Mouse (Mus musculus): Measurements from ENCODE around the gene Gga3.

Gene Gga3

DNA sequence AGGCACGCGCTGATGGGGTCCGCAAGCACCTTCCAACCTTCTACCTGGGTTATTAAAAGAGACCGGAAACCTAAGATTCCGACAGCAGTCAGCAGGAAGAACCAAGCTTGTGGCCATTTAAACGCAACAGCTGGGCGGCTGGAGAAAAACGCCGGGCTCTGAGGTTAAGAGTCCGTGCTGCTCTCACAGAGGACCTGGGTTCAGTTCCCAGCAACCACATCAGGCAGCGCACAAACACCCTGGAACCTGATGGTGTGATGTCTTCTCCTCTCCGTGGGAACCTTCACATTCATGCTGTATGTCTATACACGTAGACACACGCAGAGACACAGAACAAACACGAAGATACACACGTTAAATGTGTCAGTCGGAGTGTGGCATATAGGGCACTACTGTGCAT lies 48.1 kb downstream of the Gga3 start:
- DNase-seq = no peak

DNA sequence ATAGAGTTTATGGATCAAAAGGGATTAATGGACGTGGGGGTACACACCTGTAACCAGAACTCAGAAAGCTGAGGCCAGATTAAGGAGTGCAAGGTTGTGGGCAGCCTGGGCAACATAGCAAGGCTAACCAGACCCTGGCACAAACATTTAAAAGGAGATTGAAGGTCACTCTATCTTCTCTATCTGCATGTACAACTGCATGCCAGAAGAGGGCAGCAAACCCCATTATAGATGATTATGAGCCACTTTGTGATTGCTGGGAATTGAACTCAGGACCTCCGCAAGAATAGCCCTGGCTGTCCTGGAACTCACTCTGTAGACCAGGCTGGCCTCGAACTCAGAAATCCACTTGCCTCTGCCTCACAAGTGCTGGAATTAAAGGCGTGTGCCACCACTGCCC lies 51.1 kb downstream of the Gga3 start:
- no peak for DNase-seq

- DNase-seq = no peak
Observed at GRCm38 (mm10) chr11:115543571-115543970, 60.3 kb downstream of the Gga3 start.

GRCm38 (mm10) chr11:115538045-115538444 lies 65.8 kb downstream of the Gga3 start:
- no peak for DNase-seq

DNA sequence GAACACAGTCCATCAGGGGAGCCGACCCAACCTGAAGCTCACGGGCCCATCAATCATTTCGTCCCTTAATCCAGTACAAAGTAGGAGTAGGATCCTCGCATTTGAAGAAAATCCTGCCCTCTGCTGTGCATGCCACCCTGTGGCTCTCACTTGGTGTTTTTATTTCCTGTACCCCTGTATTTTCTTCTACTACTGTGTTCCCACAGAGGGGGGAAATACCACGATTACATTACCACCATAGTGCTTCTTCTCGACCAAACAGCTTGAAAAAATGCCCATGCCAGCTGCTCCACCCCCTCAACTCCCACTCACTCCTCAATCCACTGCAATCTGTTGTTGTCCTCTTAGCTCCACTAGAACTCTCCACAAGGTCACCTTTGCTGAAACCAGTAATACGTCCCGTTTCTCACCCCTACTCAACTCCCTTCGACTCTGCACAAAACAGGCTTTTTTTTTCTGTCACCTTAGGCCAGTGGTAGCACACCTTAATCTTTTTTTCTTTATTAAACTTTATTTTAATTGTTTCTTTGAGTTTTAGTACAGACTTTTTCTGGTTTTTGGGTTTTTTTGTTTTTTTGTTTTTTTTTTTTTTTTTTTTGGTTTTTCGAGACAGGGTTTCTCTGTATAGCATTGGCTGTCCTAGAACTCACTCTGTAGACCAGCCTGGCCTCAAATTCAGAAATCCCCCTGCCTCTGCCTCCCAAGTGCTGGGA lies 66.8 kb downstream of the Gga3 start:
- no peak for DNase-seq

DNA sequence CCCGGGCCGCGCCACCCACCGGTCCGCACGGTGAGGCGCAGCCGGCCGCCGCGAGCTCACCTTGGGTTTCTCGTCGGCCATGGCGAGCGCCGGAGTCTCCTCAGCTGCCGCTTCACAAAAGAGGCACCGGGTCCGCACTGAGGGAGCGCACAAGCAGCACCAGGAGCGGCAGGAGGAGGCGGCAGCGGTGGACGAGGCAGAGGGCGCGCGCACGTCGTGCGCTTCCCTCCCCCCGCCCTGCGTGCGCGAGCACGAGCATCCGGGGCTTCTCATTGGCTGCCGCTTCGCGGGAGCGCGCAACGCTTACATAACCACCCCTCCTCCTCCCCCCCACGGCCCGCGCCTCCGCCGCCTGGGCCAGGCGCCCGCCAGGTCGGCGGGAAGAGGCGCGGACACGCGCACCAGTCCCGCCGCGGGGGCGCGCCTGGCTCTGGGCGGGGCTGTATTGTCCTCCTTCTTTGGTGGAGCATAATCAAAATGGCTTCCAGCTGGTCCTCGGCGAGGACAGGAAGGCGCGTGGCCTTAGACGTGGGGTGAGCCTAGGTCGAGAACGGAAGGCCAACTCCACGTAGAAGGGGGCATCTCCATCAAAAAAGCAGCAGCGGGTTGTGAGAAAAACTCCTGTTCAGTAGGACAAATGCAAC lies 67.7 kb downstream of the Gga3 start, which contains the start of gene Sumo2:
Gene Sumo2 (minus strand): TSS at position 239 of the 644 bp plus-strand sequence.
- peak; percentile 99 for DNase-seq

- peak; percentile 73 for DNase-seq
Observed at GRCm38 (mm10) chr11:115535401-115536037, 68.3 kb downstream of the Gga3 start.

- no peak for DNase-seq
Observed at GRCm38 (mm10) chr11:115534759-115535371, 69.0 kb downstream of the Gga3 start.

Data from right cerebral cortex, postnatal 4 days (tissue).